Mouse (Mus musculus): ENCODE results near the gene Fam167b.

DNA sequence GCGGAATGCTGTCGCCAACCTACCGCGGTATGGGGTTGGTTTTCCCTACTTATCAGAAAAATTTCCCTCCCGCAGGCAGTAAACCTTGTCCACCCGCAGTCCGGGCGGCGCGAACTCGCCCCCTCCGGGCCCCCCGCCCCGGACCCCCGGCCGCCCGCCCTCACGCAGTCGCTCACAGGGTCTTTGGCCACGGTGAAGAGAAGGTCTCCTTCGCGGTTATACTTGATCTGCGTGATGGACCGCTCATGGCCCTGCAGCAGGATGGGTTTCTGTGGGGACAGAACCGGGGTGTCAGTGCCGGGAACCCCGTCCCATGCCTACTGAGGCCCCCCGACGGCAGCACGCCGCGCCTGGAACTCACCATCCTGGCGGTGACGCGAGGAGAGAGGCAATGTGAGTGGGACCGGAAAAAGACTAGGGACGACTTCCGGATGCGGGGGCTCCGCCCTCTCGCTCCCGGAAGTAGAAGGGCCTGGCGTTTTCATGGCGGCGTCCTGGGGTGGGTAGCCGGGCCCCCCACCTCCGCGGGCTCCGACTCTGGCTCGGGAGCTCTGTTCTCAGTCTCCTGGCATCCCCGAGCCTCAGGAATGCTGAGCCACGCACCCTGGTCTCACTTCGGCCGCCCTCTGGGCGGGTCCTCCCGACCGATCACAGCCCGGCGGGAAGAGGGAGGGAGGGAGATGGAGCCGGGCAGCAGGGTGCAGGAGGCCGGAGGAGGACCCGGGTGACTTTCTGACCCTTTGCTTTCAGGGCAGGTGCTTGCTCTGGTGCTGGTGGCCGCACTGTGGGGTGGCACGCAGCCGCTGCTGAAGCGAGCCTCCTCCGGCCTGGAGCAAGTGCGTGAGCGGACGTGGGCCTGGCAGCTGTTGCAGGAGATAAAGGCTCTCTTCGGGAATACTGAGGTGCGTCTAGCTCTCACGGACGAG is 22.1 kb upstream of the Fam167b start, which contains the start of the genes Eif3i and Tmem234:
- TF ChIP-seq CTCF (IDR thresholded peaks at IDR 0.05; ENCODE audit: low read depth, low read length), result 0 out of 2 replicates have a peak, but pooled peaks have one; percentile 0
- TF ChIP-seq POLR2A (IDR thresholded peaks at IDR 0.05; ENCODE audit: extremely low read depth, insufficient read depth, low read length), result peak; percentile 45; the same call in 1 of the 2 replicates
